Mouse (Mus musculus) stomach, embryonic 15.5 days (tissue): ENCODE measurements around the gene Pcnx. TPM values are rescaled to one million over a fixed set of nuclear protein-coding genes. Genes with fewer than 3 reads are reported as not detected.

ENCODE experiments used
- polyA plus RNA-seq: library from polyadenylated mRNA; unstranded; fragments of >200 nt; fragmentation: Nextera tagmentation; extraction: Ambion mirVana; gene quantifications from 2 replicates; pipeline ENCODE4 v1.2.1, GENCODE M21; 2015

The Pcnx gene
- polyA plus RNA-seq, 1 experiment from 2014 or later: 8.2 TPM

Other genes starting within 250 kb of the Pcnx start
- 6.6 and 6.8 TPM in 2 replicates for gene Ttc9, start 228.8 kb upstream of the Pcnx start, polyA plus RNA-seq
- gene Map3k9, start 78.8 kb upstream of the Pcnx start, polyA plus RNA-seq: 2.6 and 3.1 TPM in 2 replicates